Mouse (Mus musculus) ES-E14 (cell line): ENCODE measurements around the gene Neurl4.

Experiments
- CHD2 ChIP-seq: IDR thresholded peaks from 2 replicates; pipeline ENCODE4 v1.6.1; 2014; ENCODE audit warnings: mild to moderate bottlenecking, low read depth, low read length, inconsistent platforms
- ZNF384 ChIP-seq: IDR thresholded peaks from 2 replicates; pipeline ENCODE4 v1.6.1; 2012; ENCODE audit warnings: low read depth, low read length, inconsistent platforms

- no peak for TF ChIP-seq ZNF384
- no peak for TF ChIP-seq CHD2
Measured at GRCm38 (mm10) chr11:69883066-69883465, 17.8 kb upstream of the Neurl4 start.
